Mouse (Mus musculus) lung, embryonic 14.5 days (tissue): ENCODE data around the gene Card14. TPM values are rescaled to one million over a fixed set of nuclear protein-coding genes. Genes with fewer than 3 reads are reported as not detected.
A peak's percentile ranks its signal among the peaks of the same experiment; 100 is the strongest.
"Not testable (repeated sequence)": the region's sequence is repeated elsewhere in the genome, so short reads cannot be mapped to it uniquely, and the experiment has no call there.

Experiments
- ATAC-seq: fragments of 200-750 bp; cut with Nextera tagmentation; 2 replicates; pipeline ENCODE4 v1.8.0; 2017; ENCODE audit warnings: mild to moderate bottlenecking, moderate TSS enrichment, moderate library complexity; ENCODE audit not compliant: insufficient read depth
- DNase-seq: peaks from one replicate; pipeline ENCODE4 v3.0.0-alpha.2; 2015
- H3K27ac ChIP-seq: fragments of 300-500 bp; sonication (generic); 2 replicates; pipeline ENCODE4 v1.5.1; 2014; ENCODE audit warnings: low read depth, mild to moderate bottlenecking, moderate library complexity
- H3K27me3 ChIP-seq: fragments of 300-500 bp; sonication (generic); 2 replicates; pipeline ENCODE4 v1.6.1; 2014; ENCODE audit warnings: low read length, control low read depth; ENCODE audit not compliant: insufficient read depth
- H3K36me3 ChIP-seq: fragments of 300-500 bp; sonication (generic); 2 replicates; pipeline ENCODE4 v1.6.1; 2014; ENCODE audit warnings: control low read depth; ENCODE audit not compliant: insufficient read depth
- H3K4me1 ChIP-seq: fragments of 300-500 bp; sonication (generic); 2 replicates; pipeline ENCODE4 v1.6.1; 2014; ENCODE audit warnings: antibody characterized with exemption, control low read depth; ENCODE audit not compliant: insufficient read depth
- H3K4me2 ChIP-seq: fragments of 300-500 bp; sonication (generic); 2 replicates; pipeline ENCODE4 v1.6.1; 2014; ENCODE audit warnings: mild to moderate bottlenecking
- H3K4me3 ChIP-seq: fragments of 300-500 bp; sonication (generic); 2 replicates; pipeline ENCODE4 v1.5.1; 2014; ENCODE audit warnings: low read depth, low read length
- H3K9ac ChIP-seq: fragments of 300-500 bp; sonication (generic); 2 replicates; pipeline ENCODE4 v1.6.1; 2014
- H3K9me3 ChIP-seq: fragments of 300-500 bp; sonication (generic); 2 replicates; pipeline ENCODE4 v1.6.1; 2016; ENCODE audit warnings: low read depth, low read length, control low read depth
- CTCF ChIP-seq: IDR thresholded peaks from 2 replicates; pipeline ENCODE4 v1.5.1; 2016; ENCODE audit warnings: antibody characterized with exemption, low read depth
- WGBS: fragments of 180-500 bp; shearing (Covaris S2); extraction: QIAGEN DNeasy Blood & Tissue Kit; methylation state at CpG from one replicate; pipeline ENCODE4 v1.1.7; 2014; 5-methylcytosine and 5-hydroxymethylcytosine counted together
- polyA plus RNA-seq: library from polyadenylated mRNA; unstranded; fragments of >200 nt; fragmentation: Nextera tagmentation; extraction: Ambion mirVana; gene quantifications from 2 replicates; pipeline ENCODE4 v1.2.1, GENCODE M21; 2014

The Card14 gene
- polyA plus RNA-seq, 1 experiment from 2014 or later, result not detected

DNA sequence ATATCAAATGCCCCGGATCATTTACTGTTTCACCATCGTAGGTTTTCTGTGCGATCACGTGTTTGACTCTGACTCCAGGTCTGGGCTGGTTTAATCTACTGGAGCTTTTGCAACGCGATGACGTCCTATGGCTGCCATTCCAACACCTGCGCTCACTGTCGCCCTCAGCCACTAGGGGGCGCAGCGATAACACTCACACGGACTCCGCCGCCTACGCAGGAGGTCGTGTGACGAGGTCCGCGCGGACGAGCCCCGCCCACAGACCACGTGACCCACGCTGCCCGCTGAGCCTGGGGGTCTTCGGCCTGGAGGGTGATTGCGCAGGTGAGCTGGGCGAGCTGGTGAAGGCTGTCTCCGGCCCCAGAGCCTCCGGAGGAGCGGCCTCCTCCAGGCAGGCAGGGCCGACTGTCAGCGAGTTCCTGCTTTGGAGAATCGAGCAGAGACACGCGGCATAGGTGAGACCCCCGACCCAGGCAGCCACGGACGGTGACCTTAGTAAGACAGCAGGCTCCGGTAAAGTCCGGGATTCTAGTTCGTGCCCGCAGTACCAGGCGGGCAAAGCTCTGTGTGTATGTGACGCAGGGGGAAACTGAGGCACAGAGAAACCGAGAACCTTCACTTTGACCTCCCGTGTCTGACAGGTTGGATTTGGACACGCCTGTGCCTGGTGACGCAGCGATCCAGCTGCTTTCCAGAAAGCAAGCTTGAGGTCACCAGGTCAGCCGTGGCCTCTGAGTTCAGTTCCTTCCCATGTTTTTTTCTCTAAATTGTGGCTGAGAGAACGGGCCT lies 39.6 kb upstream of the Card14 start, which contains the start of gene Gaa:
Gene Gaa, plus strand, starts transcription at position 120 of the 789 bp plus-strand sequence.
- WGBS, result 3% methylated on average over 52 of the region's 52 CpGs
- Histone ChIP-seq H3K27ac (no peak within 1 kb of the TSS), H3K4me2 (peak within 1 kb of the TSS; percentile 96), H3K9me3 (no peaks in the 10 kb centered on the region), H3K4me3 (peak within 1 kb of the TSS; percentile 72), H3K27me3 (no peaks in the 10 kb centered on the region), H3K9ac (peak within 1 kb of the TSS; percentile 78), H3K4me1 (peaks cover 9% of the 10 kb centered on the region), H3K36me3 (peaks cover 13% of the 10 kb centered on the region; the same call in 1 of the 2 replicates)
- peak; percentile 83 for ATAC-seq
- TF ChIP-seq CTCF, result peak; percentile 100
- peak; percentile 98 for DNase-seq

DNA sequence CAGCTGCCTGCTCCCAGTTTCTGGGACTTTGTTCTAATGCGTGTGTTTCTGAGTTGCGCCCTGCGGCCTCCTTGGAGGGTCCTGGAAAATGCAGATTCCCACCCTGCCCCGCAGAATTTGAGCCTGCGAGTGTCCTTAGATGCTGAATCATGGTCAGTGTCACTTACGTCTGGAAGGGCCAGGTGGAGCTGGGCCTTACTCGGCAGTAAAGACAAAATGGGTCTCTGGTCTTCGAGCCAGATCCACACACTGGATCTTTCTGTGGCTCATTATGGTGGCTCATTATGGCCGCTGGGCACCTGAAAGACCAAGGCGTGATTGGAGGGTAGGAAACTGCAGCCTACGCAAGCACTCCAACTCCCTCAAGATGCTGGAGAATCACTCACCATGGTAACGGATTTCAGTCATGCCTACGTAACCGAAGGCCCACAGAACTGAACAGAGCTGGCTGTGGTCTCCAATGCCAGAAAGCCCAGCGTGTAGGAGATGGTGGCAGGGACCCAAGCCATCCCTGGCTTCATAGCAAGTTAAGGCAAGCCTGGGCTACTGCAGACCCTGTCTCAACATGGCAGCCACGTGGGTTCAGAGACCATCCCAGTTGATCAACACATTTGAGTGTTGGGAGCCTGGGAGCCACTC lies 38.9 kb upstream of the Card14 start:
- TF ChIP-seq CTCF, result no peak
- ATAC-seq, result no peak

DNA sequence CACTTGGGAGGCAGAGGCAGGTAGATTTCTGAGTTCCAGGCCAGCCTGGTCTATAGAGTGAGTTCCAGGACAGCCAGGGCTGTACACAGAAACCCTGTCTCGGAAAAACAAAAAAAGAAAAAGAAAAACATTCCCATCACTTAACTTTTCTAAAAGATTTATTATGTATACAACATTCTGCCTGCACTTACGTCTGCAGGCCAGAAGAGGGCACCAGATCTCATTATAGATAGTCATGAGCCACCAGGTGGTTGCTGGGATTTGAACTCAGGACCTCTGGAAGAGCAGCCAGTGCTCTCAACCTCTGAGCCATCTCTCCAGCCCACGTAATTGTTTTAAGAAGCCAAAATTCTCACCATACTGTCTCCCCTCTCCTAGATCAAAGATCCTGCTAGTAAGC lies 35.1 kb upstream of the Card14 start:
- not testable (repeated sequence) for H3K4me1 ChIP-seq, H3K4me2 ChIP-seq, H3K27me3 ChIP-seq, H3K9me3 ChIP-seq, ATAC-seq, H3K9ac ChIP-seq, H3K4me3 ChIP-seq, H3K27ac ChIP-seq
- 65% methylated on average over 3 of the region's 3 CpGs for WGBS
- TF ChIP-seq CTCF, result peak; percentile 56
- H3K36me3 ChIP-seq, result peaks cover 42% of the 10 kb centered on the region
- DNase-seq, result peak; percentile 37

More for the DNA sequence above, 38.9 kb upstream of the Card14 start:
- Histone ChIP-seq H3K9me3 (no peaks in the 10 kb centered on the region), H3K27me3 (no peaks in the 10 kb centered on the region), H3K4me3 (peak overlapping the region; percentile 72), H3K36me3 (peaks cover 20% of the 10 kb centered on the region; the same call in 1 of the 2 replicates), H3K4me1 (peaks cover 9% of the 10 kb centered on the region), H3K27ac (no peak overlapping the region), H3K9ac (peak overlapping the region; percentile 78), H3K4me2 (peak overlapping the region; percentile 96)
- DNase-seq, result peak; percentile 18
- WGBS, result 73% methylated on average over 16 of the region's 16 CpGs

DNA sequence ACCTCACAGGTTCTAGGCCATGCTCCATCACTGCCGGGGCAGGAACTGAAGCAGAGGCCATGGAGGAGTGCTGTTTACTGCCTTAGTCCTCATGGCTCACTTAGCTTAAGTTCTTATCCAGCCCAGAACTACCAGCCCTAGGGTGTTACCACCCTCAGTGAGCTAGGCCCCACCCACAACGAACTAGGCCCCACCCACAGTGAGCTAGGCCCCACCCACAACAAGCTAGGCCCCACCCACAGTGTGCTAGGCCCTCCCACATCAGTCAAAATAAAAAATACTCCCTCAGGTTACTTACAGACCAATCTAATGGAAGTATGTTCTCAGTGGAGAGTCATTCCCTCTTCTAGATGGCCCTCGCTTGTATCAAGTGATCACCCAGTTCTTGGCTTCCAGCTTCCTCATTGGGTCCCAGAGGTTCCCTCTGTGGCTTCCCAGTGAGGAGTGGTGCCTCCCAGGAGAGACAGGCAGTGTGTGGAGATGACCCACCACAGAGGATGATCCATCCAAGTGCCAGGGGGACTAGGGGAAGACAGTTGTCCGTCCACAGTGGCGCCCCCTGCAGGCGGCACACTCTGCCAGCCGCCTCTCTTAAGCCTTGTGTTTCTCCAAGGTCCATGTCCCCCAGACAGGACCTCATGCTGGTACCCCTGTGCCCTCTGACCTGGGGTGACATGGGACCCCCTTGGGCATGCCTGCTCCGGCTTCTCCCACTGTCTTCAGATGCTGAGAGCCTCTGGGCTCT lies 34.2 kb upstream of the Card14 start:
- Histone ChIP-seq H3K4me3 (no peak overlapping the region), H3K4me1 (peaks cover 5% of the 10 kb centered on the region), H3K4me2 (no peak overlapping the region), H3K36me3 (peaks cover 42% of the 10 kb centered on the region), H3K27ac (no peak overlapping the region), H3K9ac (no peak overlapping the region), H3K27me3 (no peaks in the 10 kb centered on the region), H3K9me3 (no peaks in the 10 kb centered on the region)
- no peak for DNase-seq
- peak; percentile 49 for TF ChIP-seq CTCF
- no peak for ATAC-seq
- WGBS, result 76% methylated on average over 8 of the region's 8 CpGs

DNA sequence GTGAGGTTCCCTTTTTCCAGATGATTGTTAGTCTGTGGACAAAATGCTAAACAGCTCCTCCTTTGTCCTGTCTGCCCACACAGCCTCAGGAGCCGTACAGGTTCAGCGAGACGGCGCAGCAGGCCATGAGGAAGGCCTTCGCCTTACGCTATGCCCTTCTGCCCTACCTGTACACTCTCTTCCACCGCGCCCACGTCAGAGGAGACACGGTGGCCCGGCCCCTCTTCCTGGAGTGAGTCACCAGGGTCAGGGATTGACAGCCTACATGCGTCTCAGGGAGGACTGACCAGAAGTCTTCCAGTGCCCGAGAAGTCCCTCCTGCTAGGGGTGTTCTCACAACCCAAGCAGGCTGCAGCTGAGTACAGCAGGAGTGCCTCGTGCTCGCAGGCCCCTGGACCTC lies 26.5 kb upstream of the Card14 start:
- Histone ChIP-seq H3K27ac (no peak overlapping the region), H3K4me3 (no peak overlapping the region), H3K27me3 (no peaks in the 10 kb centered on the region), H3K9me3 (no peaks in the 10 kb centered on the region), H3K9ac (no peak overlapping the region), H3K36me3 (peaks cover 31% of the 10 kb centered on the region), H3K4me1 (no peaks in the 10 kb centered on the region), H3K4me2 (no peak overlapping the region)
- 82% methylated on average over 15 of the region's 15 CpGs for WGBS
- TF ChIP-seq CTCF, result no peak
- ATAC-seq (no peak), DNase-seq (no peak)

DNA sequence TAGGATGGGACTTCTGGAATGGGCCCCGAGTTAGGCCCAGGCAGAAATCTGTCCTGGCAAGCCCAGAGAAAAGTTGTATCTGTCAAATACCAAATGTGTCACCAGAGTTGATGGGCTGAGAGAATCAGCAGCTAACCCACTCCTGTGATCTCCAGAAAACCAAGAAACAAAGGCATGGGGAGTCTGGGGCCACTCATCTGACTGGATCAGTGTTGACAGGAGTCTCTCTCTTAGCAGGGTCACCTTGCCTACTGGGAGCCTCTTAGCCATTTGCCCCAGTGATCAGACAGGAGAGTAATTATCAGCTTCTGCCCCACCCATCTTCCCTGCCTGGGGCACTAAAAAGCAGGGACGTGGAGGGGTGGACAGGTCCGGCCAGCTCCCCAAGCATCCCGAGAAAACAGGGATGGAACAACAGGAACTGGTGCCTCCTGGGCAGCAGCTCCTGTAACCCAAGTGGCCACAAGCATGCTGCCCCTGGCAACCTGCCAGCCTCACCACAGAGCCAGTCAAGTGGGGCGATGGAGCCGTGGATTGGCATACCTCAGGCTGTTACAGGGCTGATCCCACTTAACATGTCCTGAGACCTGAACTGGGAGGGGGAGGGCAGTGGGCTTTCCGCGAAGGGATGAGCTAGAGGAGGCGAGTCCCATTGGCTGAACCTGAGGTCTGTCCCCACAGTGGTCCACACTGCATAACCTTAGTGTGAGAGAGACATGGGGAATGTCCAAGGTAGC lies 21.6 kb upstream of the Card14 start:
- no peaks in the 10 kb centered on the region for H3K4me1 ChIP-seq
- H3K4me2 ChIP-seq, result no peak overlapping the region
- ATAC-seq (peak; percentile 35; the same call in 1 of the 2 replicates), DNase-seq (peak; percentile 54)
- no peak overlapping the region for H3K27ac ChIP-seq
- peaks cover 74% of the 10 kb centered on the region for H3K36me3 ChIP-seq
- no peaks in the 10 kb centered on the region for H3K27me3 ChIP-seq
- no peak overlapping the region for H3K4me3 ChIP-seq
- H3K9ac ChIP-seq, result no peak overlapping the region
- H3K9me3 ChIP-seq, result no peaks in the 10 kb centered on the region
- no peak for TF ChIP-seq CTCF
- WGBS, result 55% methylated on average over 9 of the region's 9 CpGs
